In genomic region chr14:29721488-29722385, GRCm38 (mm10) we compare ENCODE assay signal across 8 mouse cellular contexts. TPM values are rescaled to one million over a fixed set of nuclear protein-coding genes. Genes with fewer than 3 reads are reported as not detected.
DNase-seq lines count a peak whose midpoint lies in the region; ATAC-seq lines count a peak whose summit lies in the region.

Gene Cacna2d3, minus strand, starts transcription at chr14:29721864.

- no peaks in the 10 kb centered on the region for H3K9me3 ChIP-seq in forebrain, embryonic 10.5 days
- no peaks in the 10 kb centered on the region for H3K9me3 ChIP-seq in heart, embryonic 15.5 days (replicated peaks)
- H3K9me3 ChIP-seq in liver, embryonic 11.5 days (ENCODE audit: control insufficient read depth, low read length): no peaks in the 10 kb centered on the region
- no peaks in the 10 kb centered on the region for H3K9me3 ChIP-seq in neural tube, embryonic 12.5 days

- DNase-seq in heart, adult 11 months: peak; percentile 93
- DNase-seq in heart, adult 8-10 months (ENCODE audit: low spot score): no peak
- peak; percentile 61 for DNase-seq in forebrain, embryonic 10.5 days (ENCODE audit: extremely low spot score, low spot score)
- peak; percentile 75 for DNase-seq in kidney, postnatal 10 days
- DNase-seq in liver, embryonic 11.5 days (ENCODE audit: low spot score): peak; percentile 39
- DNase-seq in urinary bladder, postnatal 25 days (ENCODE audit: low spot score): peak; percentile 46

- H3K36me3 ChIP-seq in forebrain, embryonic 10.5 days (replicated peaks): no peaks in the 10 kb centered on the region
- H3K36me3 ChIP-seq in heart, embryonic 15.5 days: no peaks in the 10 kb centered on the region
- H3K36me3 ChIP-seq in liver, embryonic 11.5 days (ENCODE audit: control insufficient read depth, insufficient read depth, low read length): no peaks in the 10 kb centered on the region
- H3K36me3 ChIP-seq in neural tube, embryonic 12.5 days: no peaks in the 10 kb centered on the region

- peak within 1 kb of the TSS; percentile 100 for H3K4me2 ChIP-seq in heart, embryonic 15.5 days
- peak within 1 kb of the TSS; percentile 88 for H3K4me2 ChIP-seq in liver, embryonic 11.5 days
- H3K4me2 ChIP-seq in neural tube, embryonic 12.5 days (replicated peaks): peak within 1 kb of the TSS; percentile 97

- peak within 1 kb of the TSS; percentile 82 for H3K4me3 ChIP-seq in forebrain, embryonic 10.5 days
- H3K4me3 ChIP-seq in heart, embryonic 15.5 days: peak within 1 kb of the TSS; percentile 69
- H3K4me3 ChIP-seq in liver, embryonic 11.5 days (ENCODE audit: low read depth, low read length): peak within 1 kb of the TSS; percentile 54
- peak within 1 kb of the TSS; percentile 75 for H3K4me3 ChIP-seq in neural tube, embryonic 12.5 days

- peaks cover 43% of the 10 kb centered on the region for H3K4me1 ChIP-seq in forebrain, embryonic 10.5 days
- peaks cover 27% of the 10 kb centered on the region for H3K4me1 ChIP-seq in heart, embryonic 15.5 days (replicated peaks)
- no peaks in the 10 kb centered on the region for H3K4me1 ChIP-seq in liver, embryonic 11.5 days (replicated peaks; ENCODE audit: control insufficient read depth, insufficient read depth, low read length)
- H3K4me1 ChIP-seq in neural tube, embryonic 12.5 days: peaks cover 5% of the 10 kb centered on the region; the same call in 1 of the 2 replicates

- H3K27ac ChIP-seq in forebrain, embryonic 10.5 days: peak within 1 kb of the TSS; percentile 86
- H3K27ac ChIP-seq in heart, embryonic 15.5 days: no peak within 1 kb of the TSS
- no peak within 1 kb of the TSS; the same call in 1 of the 2 replicates for H3K27ac ChIP-seq in liver, embryonic 11.5 days (ENCODE audit: low read depth, low read length)
- H3K27ac ChIP-seq in neural tube, embryonic 12.5 days: peak within 1 kb of the TSS; percentile 50; the same call in 1 of the 2 replicates

- peak within 1 kb of the TSS; percentile 56 for H3K9ac ChIP-seq in heart, embryonic 15.5 days
- H3K9ac ChIP-seq in liver, embryonic 11.5 days (ENCODE audit: low read depth, low read length): no peak within 1 kb of the TSS; the same call in 1 of the 2 replicates
- H3K9ac ChIP-seq in neural tube, embryonic 12.5 days: peak within 1 kb of the TSS; percentile 75

- peak; percentile 63 for ATAC-seq in heart, embryonic 15.5 days (replicated peaks; ENCODE audit: insufficient number of reproducible peaks, insufficient read depth, low FRiP score, low read depth)
- peak; percentile 51 for ATAC-seq in liver, embryonic 11.5 days (replicated peaks; ENCODE audit: low FRiP score)
- peak; percentile 80 for ATAC-seq in neural tube, embryonic 12.5 days (ENCODE audit: low FRiP score, low read depth)

- H3K27me3 ChIP-seq in forebrain, embryonic 10.5 days (ENCODE audit: poor library complexity, severe bottlenecking): peaks cover 99% of the 10 kb centered on the region
- peaks cover 91% of the 10 kb centered on the region for H3K27me3 ChIP-seq in heart, embryonic 15.5 days
- peaks cover 69% of the 10 kb centered on the region for H3K27me3 ChIP-seq in liver, embryonic 11.5 days (replicated peaks; ENCODE audit: control insufficient read depth, insufficient read depth, low read length)
- H3K27me3 ChIP-seq in neural tube, embryonic 12.5 days (replicated peaks): peaks cover 52% of the 10 kb centered on the region

- WGBS in forebrain, embryonic 10.5 days: under 1% methylated on average over 67 of the region's 109 CpGs
- WGBS in heart, embryonic 15.5 days: under 1% methylated on average over 75 of the region's 109 CpGs
- under 1% methylated on average over 92 of the region's 109 CpGs for WGBS in liver, embryonic 11.5 days
- under 1% methylated on average over 88 of the region's 109 CpGs for WGBS in neural tube, embryonic 12.5 days

RNA-seq across cellular contexts. Expression of gene Cacna2d3, which starts in this region (rescaled TPM):
- total RNA-seq in heart, adult 8-10 months (2022): 1 to 10 TPM in 2 of 4 experiments, under 1 TPM in 2; 0.50 to 1.2 (median 0.91) TPM
- polyA plus RNA-seq in forebrain, embryonic 10.5 days (2016; fragmentation: Nextera tagmentation; extraction: Ambion mirVana): 0.88 and 0.90 TPM in 2 replicates
- 0.39 and 0.43 TPM in 2 replicates for polyA plus RNA-seq in heart, embryonic 15.5 days (2015; fragmentation: Nextera tagmentation; extraction: Ambion mirVana)
- polyA plus RNA-seq in liver, embryonic 11.5 days (2014; fragmentation: Nextera tagmentation; extraction: Ambion mirVana): 0.81 and 0.90 TPM in 2 replicates
- polyA plus RNA-seq in neural tube, embryonic 12.5 days (2016; fragmentation: Nextera tagmentation; extraction: Ambion mirVana): 34.6 and 36.9 TPM in 2 replicates

Comparison
In these comparisons a context has a peak if more than half of its experiments do, and no peak if none do; other contexts are left out.
1. RNA of gene Cacna2d3 (polyA plus RNA-seq): 34.6 to 36.9 TPM in neural tube, embryonic 12.5 days; 0.88 to 0.90 TPM in forebrain, embryonic 10.5 days, 0.81 to 0.90 TPM in liver, embryonic 11.5 days and 0.39 to 0.43 TPM in heart, embryonic 15.5 days; every median in the first group is over 10 times any median in the second.
2. Peak in DNase-seq, H3K4me3 ChIP-seq and H3K27ac ChIP-seq in forebrain, embryonic 10.5 days; RNA of the gene not detected or under 1 TPM.
3. Peak in ATAC-seq, H3K4me3 ChIP-seq, H3K9ac ChIP-seq and H3K4me2 ChIP-seq in heart, embryonic 15.5 days; RNA of the gene not detected or under 1 TPM.
4. Peak in DNase-seq, ATAC-seq, H3K4me3 ChIP-seq and H3K4me2 ChIP-seq in liver, embryonic 11.5 days; RNA of the gene not detected or under 1 TPM.
5. Peak in every context shown above with its lines, with median percentiles within 50 percentile points of each other: H3K4me3 ChIP-seq, ATAC-seq and H3K4me2 ChIP-seq.